Mouse (Mus musculus) kidney, adult 2 months (tissue): ENCODE data around the gene Dap.
A peak's percentile ranks its signal among the peaks of the same experiment; 100 is the strongest.

Source experiments
- CTCF ChIP-seq: fragments of 200-500 bp; conservative IDR thresholded peaks from 2 replicates; pipeline ENCODE4 v1.5.1; 2011; ENCODE audit warnings: low read depth, mild to moderate bottlenecking, control low read depth, low read length, moderate library complexity, mixed read lengths; ENCODE audit not compliant: insufficient read depth, insufficient read length
- POLR2A ChIP-seq: fragments of 200-500 bp; IDR thresholded peaks from one replicate; pipeline ENCODE4 v1.6.1; 2011; ENCODE audit warnings: low read depth, low read length, control low read depth

DNA sequence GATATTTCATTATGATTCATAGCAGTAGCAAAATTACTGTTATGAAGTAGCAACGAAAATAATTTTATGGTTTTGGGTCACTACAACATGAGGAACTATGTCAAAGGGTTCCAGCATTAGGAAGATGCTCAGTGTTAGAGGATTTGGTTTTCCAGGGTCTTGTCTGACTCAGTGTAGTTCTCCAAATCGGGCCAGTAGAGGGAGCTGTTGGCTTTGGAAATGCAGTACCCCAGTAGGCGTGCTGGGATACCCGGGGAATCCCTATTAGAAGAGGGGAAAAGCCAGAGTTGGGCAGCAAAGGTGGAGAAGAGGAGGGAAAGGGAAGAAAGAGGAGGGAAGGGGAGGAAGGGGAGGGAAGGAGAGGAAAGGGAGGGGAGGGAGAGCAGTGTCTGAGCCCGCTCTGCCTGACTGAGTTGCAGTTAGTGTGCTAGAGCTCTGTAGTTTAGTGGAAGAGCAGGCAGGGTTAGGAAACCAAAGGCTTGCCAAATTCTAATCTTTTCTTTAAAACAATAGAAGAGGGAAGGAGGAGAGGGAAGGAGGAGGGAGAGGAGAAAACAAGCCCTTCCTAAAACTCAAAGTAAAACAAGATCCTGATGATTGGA is 91.6 kb downstream of the Dap start:
- TF ChIP-seq CTCF: peak; percentile 82
- TF ChIP-seq POLR2A: no peak
